Mouse (Mus musculus): ENCODE measurements around the gene Dscaml1. TPM values are rescaled to one million over a fixed set of nuclear protein-coding genes. Genes with fewer than 3 reads are reported as not detected.

The Dscaml1 gene
- polyA plus RNA-seq, 1 experiment from 2014 or later: 0.55 TPM

DNA sequence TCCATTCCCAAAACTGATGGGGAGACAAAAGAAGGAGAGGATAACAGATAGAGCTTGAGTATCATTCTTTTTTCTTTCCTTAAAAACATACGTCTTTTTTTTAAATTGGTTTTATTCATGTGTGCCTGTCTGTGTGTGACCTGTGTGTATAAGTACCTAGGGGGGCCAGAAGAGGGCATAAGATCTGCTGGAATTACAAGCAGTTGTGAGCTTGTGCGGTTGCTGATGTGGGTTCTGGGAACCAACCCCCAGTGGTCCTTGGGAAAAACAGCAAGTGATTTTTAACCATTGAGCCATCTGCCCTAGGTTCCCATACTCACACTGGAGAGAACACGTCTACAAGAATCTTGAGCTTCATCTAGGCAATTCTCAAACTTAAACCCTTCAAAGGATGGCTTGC lies 370.8 kb downstream of the Dscaml1 start:
- no peak for ATAC-seq (ENCODE audit: insufficient number of reproducible peaks, insufficient read depth, low FRiP score, low read depth)
- no peaks in the 10 kb centered on the region for H3K9me3 ChIP-seq (ENCODE audit: control insufficient read depth, low read length)
- peaks cover 32% of the 10 kb centered on the region for H3K36me3 ChIP-seq (ENCODE audit: control insufficient read depth, insufficient read depth, low read length)
- no peaks in the 10 kb centered on the region for H3K27me3 ChIP-seq (ENCODE audit: control insufficient read depth, insufficient read depth, low read length)
- H3K27ac ChIP-seq (replicated peaks in 1 of 2; ENCODE audit: control insufficient read depth in 1 of 2, insufficient read depth in 1 of 2, low read depth in 2 of 2, low read length in 2 of 2): no peak overlapping the region
- no peak overlapping the region for H3K4me3 ChIP-seq (ENCODE audit: control insufficient read depth in 1 of 2, insufficient read depth in 1 of 2, low read depth in 1 of 2, low read length in 2 of 2)
- 85% methylated on average over 3 of the region's 3 CpGs for WGBS
- peaks cover 5 to 11% of the 10 kb centered on the region in 2 experiments; a peak in 3 of 4 replicates for H3K4me1 ChIP-seq (ENCODE audit: control insufficient read depth in 2 of 2, insufficient read depth in 2 of 2, low read length in 2 of 2)
- H3K4me2 ChIP-seq (ENCODE audit: low read length): no peak overlapping the region
- no peak overlapping the region for H3K9ac ChIP-seq (ENCODE audit: low read length)

DNA sequence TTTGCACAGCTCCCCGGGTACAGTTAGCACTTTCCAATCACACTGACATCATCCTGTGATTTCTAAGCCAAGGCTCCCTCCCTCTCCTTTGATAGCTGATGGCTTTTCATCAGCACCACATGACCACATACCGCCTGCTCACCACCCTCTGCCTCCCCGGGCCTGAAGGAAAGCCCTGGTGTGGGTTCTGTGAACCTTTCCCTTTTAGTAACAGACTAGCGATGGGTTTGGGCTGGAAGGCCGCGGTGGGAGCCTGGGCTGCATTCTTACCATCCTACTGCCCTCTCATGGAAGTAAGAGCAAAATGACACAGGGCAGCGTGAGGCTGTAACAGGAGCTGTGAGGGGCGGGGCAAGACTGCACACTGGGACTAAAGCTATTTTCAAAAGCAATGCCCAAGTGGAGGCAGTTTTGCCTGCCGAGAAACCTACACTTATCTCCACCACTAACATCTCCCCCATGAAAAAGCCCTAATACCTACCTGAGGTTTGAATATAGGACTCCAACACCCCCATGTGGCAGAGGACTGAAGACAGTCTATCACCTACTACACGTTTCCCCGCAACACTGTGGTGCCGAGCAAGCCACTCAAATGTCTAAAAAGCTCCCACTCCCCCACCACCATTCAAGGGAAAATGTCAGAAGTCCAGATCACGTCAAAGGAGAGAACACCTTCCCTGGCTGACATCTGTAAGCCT lies 372.2 kb downstream of the Dscaml1 start:
- no peaks in the 10 kb centered on the region for H3K9me3 ChIP-seq (ENCODE audit: control insufficient read depth, low read length)
- no peaks in the 10 kb centered on the region for H3K27me3 ChIP-seq (ENCODE audit: control insufficient read depth, insufficient read depth, low read length)
- peak overlapping the region; percentile 56 for H3K4me2 ChIP-seq (ENCODE audit: low read length)
- peaks cover 5 to 11% of the 10 kb centered on the region in 2 experiments; a peak in 3 of 4 replicates for H3K4me1 ChIP-seq (ENCODE audit: control insufficient read depth in 2 of 2, insufficient read depth in 2 of 2, low read length in 2 of 2)
- peak overlapping the region in 1 of 2 experiments; percentile 9; a peak in 1 of 4 replicates for H3K4me3 ChIP-seq (ENCODE audit: control insufficient read depth in 1 of 2, insufficient read depth in 1 of 2, low read depth in 1 of 2, low read length in 2 of 2)
- peak overlapping the region; percentile 54 for H3K9ac ChIP-seq (ENCODE audit: low read length)
- WGBS: 16% methylated on average over 13 of the region's 13 CpGs
- H3K27ac ChIP-seq (replicated peaks in 1 of 2; ENCODE audit: control insufficient read depth in 1 of 2, insufficient read depth in 1 of 2, low read depth in 2 of 2, low read length in 2 of 2): peak overlapping the region in 1 of 2 experiments; percentile 37; a peak in 1 of 4 replicates
- H3K36me3 ChIP-seq (ENCODE audit: control insufficient read depth, insufficient read depth, low read length): peaks cover 26% of the 10 kb centered on the region
- ATAC-seq (ENCODE audit: insufficient number of reproducible peaks, insufficient read depth, low FRiP score, low read depth): peak; percentile 67

- Histone ChIP-seq H3K27me3 (ENCODE audit: control insufficient read depth, insufficient read depth, low read length) (no peaks in the 10 kb centered on the region), H3K9ac (ENCODE audit: low read length) (peak overlapping the region; percentile 54), H3K4me3 (ENCODE audit: control insufficient read depth in 1 of 2, insufficient read depth in 1 of 2, low read depth in 1 of 2, low read length in 2 of 2) (no peak overlapping the region), H3K36me3 (ENCODE audit: control insufficient read depth, insufficient read depth, low read length) (peaks cover 18% of the 10 kb centered on the region), H3K4me1 (ENCODE audit: control insufficient read depth in 2 of 2, insufficient read depth in 2 of 2, low read length in 2 of 2) (peaks cover 5 to 11% of the 10 kb centered on the region in 2 experiments; a peak in 3 of 4 replicates), H3K27ac (replicated peaks in 1 of 2; ENCODE audit: control insufficient read depth in 1 of 2, insufficient read depth in 1 of 2, low read depth in 2 of 2, low read length in 2 of 2) (no peak overlapping the region), H3K4me2 (ENCODE audit: low read length) (no peak overlapping the region), H3K9me3 (ENCODE audit: control insufficient read depth, low read length) (no peaks in the 10 kb centered on the region)
- ATAC-seq (ENCODE audit: insufficient number of reproducible peaks, insufficient read depth, low FRiP score, low read depth): no peak
- WGBS: 71% methylated on average over 8 of the region's 8 CpGs
Observed at GRCm38 (mm10) chr9:45799402-45799801, 373.0 kb downstream of the Dscaml1 start.

Other genes starting within 250 kb of the Dscaml1 start
- gene BC049352, start 244.6 kb upstream of the Dscaml1 start, polyA plus RNA-seq (2014; fragmentation: Nextera tagmentation; extraction: Ambion mirVana): not detected in 2 replicates
- gene Tmprss4, start 222.5 kb upstream of the Dscaml1 start, polyA plus RNA-seq (2014; fragmentation: Nextera tagmentation; extraction: Ambion mirVana): not detected in 2 replicates
- 0.63 and 1.0 TPM in 2 replicates for gene Il10ra, start 157.5 kb upstream of the Dscaml1 start, polyA plus RNA-seq (2014; fragmentation: Nextera tagmentation; extraction: Ambion mirVana)
- gene Tmprss13, start 107.5 kb upstream of the Dscaml1 start, polyA plus RNA-seq (2014; fragmentation: Nextera tagmentation; extraction: Ambion mirVana): 0.18 TPM in 1 of 2 replicates, not detected in the other
- gene Fxyd6, start 56.4 kb upstream of the Dscaml1 start, polyA plus RNA-seq (2014; fragmentation: Nextera tagmentation; extraction: Ambion mirVana): 27.3 and 32.7 TPM in 2 replicates
- 0.92 and 2.0 TPM in 2 replicates for gene Fxyd2, start 27.0 kb upstream of the Dscaml1 start, polyA plus RNA-seq (2014; fragmentation: Nextera tagmentation; extraction: Ambion mirVana)